Mouse (Mus musculus) hindbrain, embryonic 15.5 days (tissue): Measurements from ENCODE around the gene Ugt3a1. TPM values are rescaled to one million over a fixed set of nuclear protein-coding genes. Genes with fewer than 3 reads are reported as not detected.

ENCODE experiments used
- ATAC-seq: fragments of 200-750 bp; cut with Nextera tagmentation; 2 replicates; pipeline ENCODE4 v1.8.0; 2017; ENCODE audit warnings: low read depth, moderate number of reproducible peaks, moderate TSS enrichment; ENCODE audit not compliant: low FRiP score
- H3K27ac ChIP-seq: fragments of 300-500 bp; sonication (generic); replicated peaks from 2 replicates; pipeline ENCODE4 v1.5.1; 2015; ENCODE audit warnings: mild to moderate bottlenecking, inconsistent platforms
- H3K27me3 ChIP-seq: fragments of 300-500 bp; sonication (generic); 2 replicates; pipeline ENCODE4 v1.6.1; 2015; ENCODE audit warnings: control low read depth, inconsistent platforms
- H3K36me3 ChIP-seq: fragments of 300-500 bp; sonication (generic); 2 replicates; pipeline ENCODE4 v1.6.1; 2015; ENCODE audit warnings: control low read depth, inconsistent platforms
- H3K4me1 ChIP-seq: fragments of 300-500 bp; sonication (generic); replicated peaks from 2 replicates; pipeline ENCODE4 v1.6.1; 2015; ENCODE audit warnings: control low read depth, inconsistent platforms
- H3K4me2 ChIP-seq: fragments of 300-500 bp; sonication (generic); 2 replicates; pipeline ENCODE4 v1.6.1; 2015; ENCODE audit warnings: moderate library complexity, mild to moderate bottlenecking, inconsistent platforms
- H3K4me3 ChIP-seq: fragments of 300-500 bp; sonication (generic); 2 replicates; pipeline ENCODE4 v1.5.1; 2015; ENCODE audit warnings: mild to moderate bottlenecking, inconsistent platforms
- H3K9ac ChIP-seq: fragments of 300-500 bp; sonication (generic); 2 replicates; pipeline ENCODE4 v1.6.1; 2015; ENCODE audit warnings: inconsistent platforms
- H3K9me3 ChIP-seq: fragments of 300-500 bp; sonication (generic); 2 replicates; pipeline ENCODE4 v1.6.1; 2016; ENCODE audit warnings: control low read depth, inconsistent platforms
- WGBS: fragments of 180-500 bp; shearing (Covaris S2); methylation state at CpG from one replicate; pipeline ENCODE4 v1.1.7; 2015; 5-methylcytosine and 5-hydroxymethylcytosine counted together
- polyA plus RNA-seq: library from polyadenylated mRNA; unstranded; fragments of >200 nt; fragmentation: Nextera tagmentation; extraction: Ambion mirVana; gene quantifications from 2 replicates; pipeline ENCODE4 v1.2.1, GENCODE M21; 2015

Ugt3a1 gene
- polyA plus RNA-seq, 1 experiment from 2014 or later: not detected

- no peaks in the 10 kb centered on the region for H3K9me3 ChIP-seq
- no peak overlapping the region for H3K9ac ChIP-seq
- H3K4me3 ChIP-seq: no peak overlapping the region
- no peaks in the 10 kb centered on the region for H3K4me1 ChIP-seq
- H3K4me2 ChIP-seq: no peak overlapping the region
- no peak for ATAC-seq
- H3K27me3 ChIP-seq: no peaks in the 10 kb centered on the region
- no peak overlapping the region for H3K27ac ChIP-seq
- WGBS: 85% methylated on average over 3 of the region's 3 CpGs
- H3K36me3 ChIP-seq: no peaks in the 10 kb centered on the region
Observed at GRCm38 (mm10) chr15:9336616-9337015, 59.9 kb downstream of the Ugt3a1 start.

GRCm38 (mm10) chr15:9337021-9337420 is 60.3 kb downstream of the Ugt3a1 start:
- no peaks in the 10 kb centered on the region for H3K27me3 ChIP-seq
- H3K4me2 ChIP-seq: no peak overlapping the region
- no peaks in the 10 kb centered on the region for H3K9me3 ChIP-seq
- no peak overlapping the region for H3K9ac ChIP-seq
- no peak overlapping the region for H3K4me3 ChIP-seq
- no peak for ATAC-seq
- 71% methylated on average over 3 of the region's 3 CpGs for WGBS
- H3K4me1 ChIP-seq: no peaks in the 10 kb centered on the region
- H3K27ac ChIP-seq: no peak overlapping the region
- no peaks in the 10 kb centered on the region for H3K36me3 ChIP-seq

- ATAC-seq: no peak
- Histone ChIP-seq H3K9me3 (no peaks in the 10 kb centered on the region), H3K9ac (no peak overlapping the region), H3K27me3 (no peaks in the 10 kb centered on the region), H3K4me2 (no peak overlapping the region), H3K4me3 (no peak overlapping the region), H3K27ac (no peak overlapping the region), H3K36me3 (no peaks in the 10 kb centered on the region), H3K4me1 (no peaks in the 10 kb centered on the region)
- WGBS: 61% methylated on average over 3 of the region's 3 CpGs
Observed at GRCm38 (mm10) chr15:9348739-9349138, 72.1 kb downstream of the Ugt3a1 start.

- no peaks in the 10 kb centered on the region for H3K27me3 ChIP-seq
- no peak overlapping the region for H3K4me2 ChIP-seq
- no peaks in the 10 kb centered on the region for H3K4me1 ChIP-seq
- WGBS: 70% methylated on average over 2 of the region's 2 CpGs
- no peak overlapping the region for H3K4me3 ChIP-seq
- no peaks in the 10 kb centered on the region for H3K36me3 ChIP-seq
- ATAC-seq: no peak
- H3K27ac ChIP-seq: no peak overlapping the region
- H3K9ac ChIP-seq: no peak overlapping the region
- H3K9me3 ChIP-seq: no peaks in the 10 kb centered on the region
Observed at GRCm38 (mm10) chr15:9362801-9363200, 86.1 kb downstream of the Ugt3a1 start.

Other genes starting within 250 kb of the Ugt3a1 start
- gene Nadk2, start 205.6 kb upstream of the Ugt3a1 start, polyA plus RNA-seq: 26.5 and 26.7 TPM in 2 replicates
- gene Lmbrd2, start 136.3 kb upstream of the Ugt3a1 start, polyA plus RNA-seq: 3.5 TPM in 2 replicates
- 19.7 and 22.8 TPM in 2 replicates for gene Skp2, start 121.5 kb upstream of the Ugt3a1 start, polyA plus RNA-seq
- gene Ugt3a2, start 58.7 kb downstream of the Ugt3a1 start, polyA plus RNA-seq: not detected in 2 replicates
- gene Capsl, start 159.1 kb downstream of the Ugt3a1 start, polyA plus RNA-seq: 5.3 and 5.8 TPM in 2 replicates